Mouse (Mus musculus) lung, adult 18-20 months (tissue): ENCODE results near the gene Pafah2.

ENCODE experiments used
- DNase-seq, 2 experiments: peaks; one replicate each; pipeline ENCODE4 v3.0.0; 2022; ENCODE audit warnings: mixed read lengths in 2 of 2

Gene Pafah2

DNA sequence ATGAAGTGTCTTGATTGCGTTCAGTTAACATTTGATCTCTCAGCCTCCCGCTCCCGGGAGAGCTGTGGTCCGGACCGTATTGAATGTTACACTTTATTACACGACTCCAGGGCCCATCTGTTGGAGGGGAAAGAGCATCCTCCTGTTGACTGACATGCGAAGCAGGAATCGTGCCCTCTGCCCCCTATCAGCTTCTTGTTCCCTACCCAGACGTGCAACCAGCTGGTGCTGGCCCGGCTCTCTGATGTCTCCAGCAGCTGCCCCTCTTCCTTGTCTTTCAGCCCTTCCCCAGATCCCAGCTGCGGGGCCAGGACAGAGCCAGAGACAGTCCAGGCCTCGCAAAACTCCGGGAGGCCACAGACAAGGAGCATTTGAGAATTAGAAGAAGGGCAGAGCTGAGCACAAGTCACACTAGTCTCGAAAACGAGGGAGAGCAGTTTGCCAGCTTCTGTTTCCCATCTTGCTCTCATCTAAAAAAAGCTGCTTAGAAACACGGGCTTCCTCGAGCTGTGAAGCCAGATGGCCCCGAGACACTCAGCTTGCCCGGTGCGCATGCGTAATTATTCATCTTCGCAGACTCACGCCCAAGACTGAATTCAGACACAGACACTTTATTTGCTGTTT, 34.4 kb downstream of the Pafah2 start:
- DNase-seq = peak; percentile 26 to 59

DNA sequence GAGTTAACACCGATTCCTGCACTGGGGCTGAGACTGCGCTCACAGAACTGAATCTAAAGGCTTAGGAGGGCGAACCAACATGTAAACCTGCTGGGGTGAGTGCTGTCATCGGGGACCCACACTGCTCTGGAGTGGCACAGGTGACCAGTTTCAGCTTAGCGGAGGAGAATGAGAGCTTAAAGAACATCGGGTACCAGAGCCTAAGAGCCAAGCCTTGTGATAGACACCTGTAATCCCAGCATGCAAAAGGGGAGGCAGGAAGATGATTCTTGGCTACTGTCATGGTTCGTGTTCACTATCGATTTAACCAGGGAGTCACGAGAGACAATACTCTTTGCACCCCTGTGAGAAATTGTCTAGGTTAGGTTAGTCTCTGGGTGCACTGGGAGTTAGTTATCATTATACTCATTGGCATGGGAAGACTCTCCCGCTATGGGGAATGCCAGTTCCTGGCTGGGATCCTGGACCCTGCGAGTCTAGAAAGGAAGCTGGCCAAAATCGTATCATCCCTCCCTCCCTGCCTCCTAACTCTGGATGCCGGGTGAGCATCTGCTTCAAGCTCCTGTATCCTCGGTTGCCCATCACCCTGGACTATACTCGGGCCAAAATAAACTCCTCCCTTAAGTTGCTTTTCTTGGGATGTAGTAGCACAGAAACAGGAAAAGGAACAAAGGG, 36.7 kb downstream of the Pafah2 start:
- DNase-seq = no peak

DNA sequence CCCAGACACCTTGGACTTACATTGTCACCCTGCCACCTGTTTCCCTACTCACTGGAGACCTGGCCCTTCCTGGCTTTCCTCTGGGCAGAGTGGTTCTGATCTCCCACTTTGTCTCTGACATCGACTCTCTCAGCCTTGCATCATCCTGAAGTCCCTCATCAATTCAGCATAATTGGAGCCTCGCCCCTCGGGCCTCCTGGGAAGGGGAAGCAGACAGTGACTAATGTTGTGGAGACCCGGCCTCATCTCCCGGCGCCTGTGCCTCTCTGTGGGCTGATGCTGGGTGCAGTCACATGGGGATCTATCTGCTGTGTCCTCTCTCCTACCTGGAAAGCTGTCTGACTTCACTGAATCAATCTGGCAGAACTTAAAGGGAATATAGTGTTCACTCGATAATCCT, 40.1 kb downstream of the Pafah2 start:
- no peak for DNase-seq

DNA sequence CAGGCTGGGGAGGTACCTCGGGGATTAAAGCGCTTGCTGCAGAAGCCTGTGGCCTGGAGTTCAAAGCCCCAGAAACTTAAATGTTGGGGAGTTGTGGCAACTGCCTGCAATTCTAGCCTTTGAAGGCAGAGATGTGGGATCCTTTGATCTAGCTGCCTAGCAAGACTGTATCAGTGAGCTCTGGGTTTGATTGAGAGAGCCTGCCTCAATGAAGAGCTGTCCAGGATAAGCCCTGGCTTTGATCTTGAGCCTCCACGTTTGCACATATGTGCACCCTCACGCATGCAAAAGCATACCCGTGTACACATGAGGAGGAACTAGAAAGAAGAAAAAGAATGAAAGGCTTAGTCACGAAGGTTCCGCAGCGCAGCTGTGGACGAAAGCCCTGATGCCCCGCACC, 40.5 kb downstream of the Pafah2 start:
- DNase-seq = no peak

DNA sequence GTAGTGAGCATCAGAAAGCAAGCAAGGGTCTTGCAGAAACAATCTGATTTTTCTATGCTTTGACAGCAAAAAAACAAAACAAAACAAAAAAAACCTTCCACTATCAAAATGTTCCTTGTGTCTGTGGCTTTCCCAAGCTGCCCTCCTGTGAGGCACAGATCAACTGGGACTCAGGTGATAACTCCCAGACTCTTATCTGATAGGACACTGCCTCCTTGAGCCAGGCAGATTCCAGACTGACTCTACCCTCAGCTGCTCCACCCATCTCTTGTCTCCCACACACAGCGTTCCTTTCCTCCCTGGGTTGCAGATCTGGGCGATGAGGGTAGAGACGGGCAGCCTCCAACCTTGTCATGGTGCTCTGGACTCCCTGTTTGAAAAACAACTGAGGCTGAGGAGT, 43.0 kb downstream of the Pafah2 start:
- DNase-seq = no peak

DNA sequence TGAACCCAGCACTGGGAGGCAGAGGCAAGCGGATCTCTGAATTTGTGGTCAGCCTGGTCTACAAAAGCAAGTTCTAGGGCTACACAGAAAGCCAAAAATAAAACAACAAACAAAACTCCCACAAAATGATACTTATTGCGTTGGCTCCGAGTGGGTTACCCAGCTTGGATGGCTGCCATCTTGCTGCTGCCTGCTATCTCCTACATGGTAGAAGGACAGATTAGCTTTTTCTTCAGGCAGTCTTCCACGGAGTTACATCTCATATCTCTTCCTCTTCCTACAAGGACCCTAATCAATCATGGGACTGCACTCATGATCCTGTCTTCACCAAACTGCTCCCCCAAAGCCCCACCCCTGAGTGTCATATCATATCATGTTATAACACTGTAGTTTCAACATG, 43.8 kb downstream of the Pafah2 start:
- no peak for DNase-seq

DNA sequence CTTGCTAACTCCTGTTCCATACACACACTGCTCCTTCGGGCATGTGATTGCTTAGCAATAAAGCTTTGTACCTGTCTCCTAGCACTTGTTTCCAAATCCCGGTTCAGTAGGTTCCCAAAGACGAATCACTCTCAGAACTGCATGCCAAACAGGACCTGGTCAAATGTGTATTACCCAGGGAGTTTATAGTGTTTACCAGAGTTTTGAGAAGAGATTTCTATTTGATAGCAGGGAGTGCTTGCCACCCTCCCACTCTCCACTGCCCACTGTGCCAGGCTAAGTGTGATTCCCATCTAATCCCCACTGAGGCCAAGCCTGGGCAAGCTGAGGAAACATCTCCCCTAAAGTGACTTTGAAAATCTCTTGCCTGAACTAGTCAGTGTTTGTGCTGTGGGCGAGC, 46.1 kb downstream of the Pafah2 start:
- no peak for DNase-seq

DNA sequence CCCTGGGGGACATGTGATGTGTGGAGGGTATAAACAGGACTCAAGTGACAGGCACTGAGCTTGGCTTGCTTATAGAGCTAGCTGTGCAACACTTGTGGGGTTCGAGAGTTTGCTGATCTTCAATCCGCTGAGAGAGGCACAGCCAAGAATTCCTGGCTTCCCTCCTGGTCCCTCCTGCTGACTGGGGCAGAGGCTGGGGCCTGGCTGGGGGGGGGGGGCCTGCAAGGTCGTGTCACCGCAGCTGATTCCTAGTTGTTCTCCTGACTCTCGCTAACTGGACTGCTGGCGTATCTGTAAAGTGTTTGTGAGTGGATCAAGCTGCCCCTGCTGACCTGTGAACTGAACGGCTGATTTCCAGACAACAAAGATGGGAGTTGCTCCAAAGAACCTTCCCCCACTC, 47.5 kb downstream of the Pafah2 start:
- peak; percentile 28 to 31 for DNase-seq

DNA sequence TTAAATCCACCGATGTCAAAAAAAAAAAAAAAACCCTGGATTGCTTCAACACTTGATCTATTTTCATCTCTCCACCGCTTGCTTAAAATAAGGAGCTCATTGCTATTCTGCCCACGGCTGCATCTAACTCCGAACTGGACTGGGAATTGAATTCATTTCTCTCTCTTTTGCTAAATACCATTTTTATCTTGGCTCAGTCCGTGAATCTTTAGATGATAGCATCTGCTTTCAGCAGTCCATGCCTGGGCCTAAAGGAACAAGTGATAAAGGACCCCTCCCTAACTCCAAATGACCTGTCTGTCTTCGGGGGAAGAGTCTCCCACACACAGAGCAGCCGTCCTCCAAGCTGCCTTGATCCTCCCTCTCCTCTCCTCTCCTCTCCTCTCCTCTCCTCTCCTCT, 48.8 kb downstream of the Pafah2 start:
- no peak for DNase-seq

DNA sequence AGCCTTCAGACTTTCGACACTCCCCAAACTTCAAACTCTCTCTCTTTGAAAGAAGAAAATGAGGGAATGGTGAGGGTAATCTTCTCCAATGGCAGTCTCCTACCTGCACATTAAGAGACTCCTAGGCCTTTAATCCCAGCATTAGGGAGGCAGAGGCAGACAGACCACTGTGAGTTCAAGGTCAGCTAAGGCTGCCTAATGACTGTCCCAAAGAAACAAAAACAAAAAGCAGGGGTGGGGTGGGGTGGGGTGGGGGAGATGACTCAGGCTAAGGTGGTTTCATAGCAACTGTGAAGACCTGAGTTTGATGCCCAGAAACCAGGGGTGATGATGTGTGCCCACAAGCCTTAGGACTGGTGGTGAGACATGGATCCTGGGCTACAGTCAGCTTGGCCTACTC, 49.4 kb downstream of the Pafah2 start:
- DNase-seq = no peak

DNA sequence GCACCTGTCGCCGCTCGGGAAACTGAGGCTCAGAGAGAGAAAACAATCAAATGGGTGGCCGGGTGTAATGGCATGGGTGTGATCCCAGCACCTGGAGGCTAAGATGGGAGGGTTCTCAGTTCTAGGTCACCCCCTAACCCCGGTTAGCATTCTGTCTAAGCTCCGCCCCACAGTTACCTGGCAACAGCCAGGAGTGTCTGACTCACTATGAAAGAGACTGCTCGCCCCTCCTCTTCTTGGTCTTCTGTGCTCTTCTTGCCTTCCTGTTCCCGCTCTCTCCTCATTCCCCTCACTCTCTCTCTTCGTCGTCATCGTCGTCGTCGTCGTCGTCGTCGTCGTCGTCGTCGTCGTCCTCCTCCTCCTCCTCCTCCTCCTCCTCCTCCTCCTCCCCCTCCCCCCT, 51.8 kb downstream of the Pafah2 start:
- DNase-seq = peak in 1 of 2 experiments; percentile 35

DNA sequence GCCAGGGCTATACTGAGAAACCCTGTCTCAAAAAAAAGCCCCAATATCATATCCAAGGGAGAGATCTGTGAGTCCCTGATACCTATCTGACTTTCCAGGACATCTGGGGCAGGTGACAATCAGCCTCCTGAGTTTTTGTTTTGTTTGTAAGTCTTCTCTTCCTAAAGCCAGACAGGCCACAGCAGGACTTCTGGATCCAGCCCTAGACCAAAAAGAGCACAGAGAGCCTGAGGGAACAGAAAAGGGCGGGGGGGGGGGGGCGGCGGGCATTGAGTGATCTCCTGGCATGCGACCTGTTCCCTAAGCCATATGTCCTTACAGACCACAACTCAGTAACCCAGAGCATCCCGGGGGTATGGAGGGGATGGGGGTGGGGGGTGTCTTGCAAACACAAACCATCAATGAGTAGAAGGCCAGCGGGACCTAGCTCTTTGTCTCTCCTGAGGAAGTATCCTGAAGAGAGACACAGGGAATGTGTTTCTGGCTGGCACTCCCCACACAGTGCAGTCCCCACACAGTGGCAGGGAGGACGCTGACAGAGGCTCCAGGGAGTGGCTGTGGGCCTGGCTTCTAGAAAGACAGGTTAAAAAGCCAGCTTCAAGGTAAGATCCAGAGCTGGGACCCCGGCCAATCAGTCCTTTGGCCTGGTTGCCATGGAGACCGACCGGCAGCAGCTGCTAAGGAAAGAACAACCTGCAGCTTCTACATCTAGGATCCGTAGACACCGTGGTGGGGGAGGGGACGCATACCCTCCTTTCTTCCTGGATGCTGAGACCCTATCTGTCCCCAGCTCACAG, 53.7 kb downstream of the Pafah2 start:
- peak in 1 of 2 experiments; percentile 23 for DNase-seq

DNA sequence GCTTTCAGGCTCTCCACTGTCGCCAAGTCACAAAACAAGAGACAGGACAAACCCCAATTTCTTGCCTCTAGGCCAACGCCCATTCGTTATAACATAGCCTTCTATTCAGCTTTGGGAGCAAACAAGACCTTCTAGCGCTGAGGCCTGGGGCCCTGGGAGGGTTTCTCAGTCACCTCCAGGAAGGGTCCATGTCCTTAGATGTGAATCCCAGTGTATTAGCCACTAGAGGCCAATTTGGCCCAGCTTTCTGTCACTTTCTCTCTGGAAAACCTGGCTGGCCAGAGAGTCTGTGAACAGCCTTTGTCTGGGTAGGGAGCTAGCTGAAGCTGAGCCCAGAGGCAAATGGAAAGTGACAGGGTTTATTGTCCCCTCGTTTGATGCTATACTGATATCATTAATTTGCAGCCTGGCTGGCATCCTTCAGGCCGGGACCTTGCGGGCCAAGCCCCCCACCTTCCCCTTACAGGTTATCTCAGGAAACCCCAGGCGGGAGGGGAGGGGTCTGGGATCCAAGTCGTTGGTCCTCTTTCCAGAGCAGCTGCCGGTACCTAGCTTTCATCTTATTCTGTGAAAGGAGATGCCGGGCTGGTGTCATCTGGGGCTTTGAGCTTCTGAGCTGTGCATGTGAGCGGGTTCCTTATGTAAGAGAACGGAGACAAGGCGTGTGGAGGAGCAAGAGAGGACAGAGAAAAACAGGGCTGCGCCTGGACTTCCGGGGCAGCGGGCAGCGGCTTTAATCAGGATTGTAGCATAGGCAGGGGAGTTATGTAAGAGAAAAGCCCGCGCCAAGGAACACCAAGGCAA, 54.5 kb downstream of the Pafah2 start:
- peak; percentile 25 to 30 for DNase-seq

DNA sequence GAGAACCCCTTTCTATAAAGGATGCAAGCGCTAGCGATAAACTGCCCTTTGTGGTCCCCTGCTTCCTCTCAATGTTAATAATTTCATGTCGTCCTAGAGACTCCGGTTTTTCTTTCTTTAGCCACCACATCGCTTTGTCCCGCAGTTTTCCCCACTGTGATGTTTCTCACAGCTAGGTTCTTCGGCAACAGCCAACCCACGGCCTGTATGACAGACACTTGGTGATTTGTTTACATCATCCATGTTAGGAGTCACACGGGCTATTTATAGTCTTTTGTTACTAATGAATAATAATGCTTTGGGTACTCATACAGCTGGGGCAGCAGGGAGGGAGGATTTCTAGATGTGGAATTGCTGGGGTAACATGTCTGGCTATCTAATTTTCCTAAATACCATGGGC, 55.4 kb downstream of the Pafah2 start:
- DNase-seq = no peak

DNA sequence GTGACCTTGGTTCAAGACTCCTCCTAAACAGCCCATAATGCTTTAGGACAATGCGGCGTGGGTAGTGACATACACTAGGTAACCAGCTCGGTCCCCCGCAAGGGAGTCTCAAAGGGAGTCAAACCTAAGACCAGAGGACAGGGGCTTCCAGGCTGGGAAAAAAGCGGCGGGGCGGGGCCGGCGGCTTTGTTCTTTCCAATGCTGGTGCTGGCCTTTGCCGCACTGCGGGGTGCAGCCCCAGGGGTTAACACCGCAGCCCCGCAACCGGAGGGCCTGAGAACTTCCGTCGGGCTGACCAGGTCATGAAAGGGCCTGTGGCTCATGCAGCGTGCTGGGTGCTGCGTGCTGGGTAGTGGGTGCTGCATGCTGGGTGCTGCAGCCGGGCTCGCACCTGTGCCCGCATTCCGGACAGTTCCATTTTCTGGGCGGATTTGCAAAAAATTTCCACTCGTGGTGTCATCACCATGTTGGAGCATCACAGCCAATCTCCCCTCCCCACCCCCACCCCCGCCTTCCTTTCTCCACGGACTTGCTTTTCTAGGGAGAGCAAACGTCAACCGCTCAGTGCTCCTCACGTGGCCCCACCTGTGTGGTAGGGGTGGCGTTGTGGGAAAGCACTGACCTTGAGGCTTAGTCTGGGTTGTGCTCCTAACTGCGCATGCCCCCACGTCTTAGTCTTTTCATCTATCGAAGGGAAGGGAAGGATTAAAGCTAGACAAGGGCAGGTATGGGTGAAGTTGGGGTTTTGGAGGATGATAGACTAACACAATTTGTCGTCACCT, 57.7 kb downstream of the Pafah2 start:
- no peak for DNase-seq

DNA sequence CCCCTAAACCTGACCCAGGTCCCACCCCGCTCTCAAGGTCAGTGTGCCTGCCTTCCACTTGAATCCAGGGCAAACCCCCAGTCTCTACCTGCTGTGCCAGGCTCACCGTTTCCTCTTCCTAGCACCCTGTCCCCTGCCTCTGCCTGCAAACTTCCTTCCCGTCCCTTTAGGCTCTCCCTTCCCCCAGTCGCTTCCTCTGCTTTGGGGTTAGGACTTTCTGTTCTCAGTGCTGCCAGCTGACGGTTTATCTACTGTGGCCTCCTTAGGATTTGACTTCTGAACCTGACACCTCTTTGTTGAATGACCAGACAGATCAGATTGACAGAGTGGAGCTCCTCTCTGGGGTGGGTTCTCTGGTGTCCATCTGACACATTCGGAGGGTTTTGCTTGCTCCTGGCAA, 59.2 kb downstream of the Pafah2 start:
- DNase-seq = peak; percentile 42 to 72

DNA sequence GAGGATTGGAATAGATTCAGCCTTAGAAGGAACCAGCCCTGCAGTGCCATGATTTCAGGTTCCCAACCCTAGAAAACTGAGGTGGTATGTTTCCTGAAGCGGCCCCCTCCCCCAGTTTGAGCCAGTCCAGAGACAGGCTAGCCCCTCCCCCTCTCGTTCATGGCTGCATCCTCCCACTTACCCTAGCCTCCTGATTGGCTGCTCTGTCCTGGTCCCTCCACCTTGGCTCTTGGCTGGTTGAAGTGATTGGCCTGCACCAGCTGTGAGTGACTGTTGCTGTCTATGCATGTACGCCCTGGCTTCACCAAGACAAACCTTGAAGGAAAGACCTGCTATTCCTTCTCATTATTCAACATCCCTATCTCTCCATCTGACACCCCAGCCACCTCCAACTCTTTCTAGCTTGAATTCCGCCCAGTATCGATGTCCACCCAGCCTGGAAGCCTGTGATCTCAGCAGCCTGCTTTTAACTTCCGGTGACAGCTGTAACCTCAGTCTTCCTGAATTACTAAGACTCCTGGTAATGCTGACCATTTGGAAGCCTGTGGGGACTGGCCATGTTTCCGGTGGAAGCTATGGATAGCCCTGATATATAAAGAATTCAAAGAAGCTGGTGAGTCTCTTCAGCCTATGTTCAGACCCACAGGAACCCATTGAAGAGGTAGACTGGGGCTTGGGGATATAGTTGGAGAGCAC, 61.2 kb downstream of the Pafah2 start:
- no peak for DNase-seq

DNA sequence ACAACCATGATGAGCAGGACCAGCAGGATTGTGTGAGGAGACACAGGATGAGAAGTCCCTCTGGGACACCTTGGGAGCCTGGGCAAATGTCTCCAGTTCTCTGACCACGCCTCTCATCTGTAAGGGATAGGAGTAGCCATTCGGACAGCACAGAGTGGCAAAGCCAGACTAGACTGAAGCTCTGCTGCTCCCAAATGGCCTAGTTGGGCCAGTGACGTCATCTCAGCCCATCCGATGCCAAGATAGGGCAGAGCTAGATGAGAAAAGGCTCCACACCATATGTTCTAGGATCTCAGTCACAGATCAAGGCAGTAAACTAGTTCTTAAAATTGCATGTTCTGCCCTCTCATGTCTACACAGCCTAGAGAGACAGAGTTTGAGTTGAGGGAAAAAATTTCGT, 62.7 kb downstream of the Pafah2 start:
- DNase-seq = no peak

DNA sequence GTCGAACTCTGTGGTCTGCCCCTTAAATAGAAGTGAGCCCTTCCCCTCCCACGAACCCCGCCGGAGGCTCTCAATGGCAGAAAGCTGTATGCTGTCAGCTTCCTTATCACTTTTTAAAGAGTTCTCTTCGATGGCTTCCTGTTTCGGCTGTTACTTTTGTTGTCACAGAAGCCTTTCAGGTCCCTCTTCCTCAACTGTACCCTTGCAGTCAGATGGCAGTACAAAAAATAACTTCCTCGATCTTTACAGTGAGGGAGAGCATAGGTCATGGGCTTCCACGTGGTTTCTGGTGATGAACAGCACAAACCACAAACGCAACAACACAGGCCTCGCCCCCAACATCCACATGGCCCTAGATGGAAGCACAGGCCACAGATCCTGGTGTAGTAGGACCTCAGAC, 64.2 kb downstream of the Pafah2 start:
- no peak for DNase-seq

DNA sequence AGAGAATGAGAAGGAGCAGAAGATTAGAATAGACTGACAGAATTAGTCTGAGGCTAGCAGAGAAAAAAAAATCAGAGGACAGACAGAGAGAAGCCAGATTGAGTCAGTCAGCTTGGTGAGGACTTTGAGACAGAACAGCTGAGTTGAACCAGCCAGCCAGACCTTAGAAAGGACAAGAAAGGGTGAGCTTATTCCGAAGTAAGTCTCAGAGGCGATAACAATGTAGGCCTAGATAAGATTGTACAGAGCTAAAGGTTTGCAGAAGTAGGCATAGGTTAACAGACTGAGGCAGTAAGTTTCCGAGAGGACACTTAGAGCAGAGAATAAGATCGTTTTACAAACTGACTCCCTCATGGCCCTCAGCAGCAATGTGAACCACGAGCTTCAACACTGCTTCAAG, 65.1 kb downstream of the Pafah2 start:
- no peak for DNase-seq

DNA sequence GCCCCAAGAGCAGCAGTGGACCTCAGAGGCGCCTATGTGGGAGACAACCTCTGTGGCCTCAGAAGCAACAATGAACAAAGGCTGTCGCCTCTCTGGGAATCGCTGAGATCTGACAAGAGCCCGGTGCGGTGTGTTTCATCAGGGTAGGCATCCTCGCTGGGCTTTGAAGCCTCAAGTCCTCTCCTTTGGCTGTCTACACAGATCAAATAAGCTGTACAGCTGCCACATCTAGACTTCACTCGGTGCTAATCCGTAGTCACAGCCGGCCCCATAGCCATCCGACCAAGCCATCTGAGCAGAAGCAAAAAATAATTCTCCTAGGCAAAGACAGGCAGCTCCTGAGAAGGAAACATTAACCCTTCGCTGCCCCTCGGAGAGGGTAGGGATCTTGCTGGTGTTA, 69.7 kb downstream of the Pafah2 start:
- no peak for DNase-seq
